8 mouse cellular contexts compared by ENCODE assay signal in genomic region chr5:113138319-113139063, GRCm38 (mm10). TPM values are rescaled to one million over a fixed set of nuclear protein-coding genes. Genes with fewer than 3 reads are reported as not detected.
DNase-seq lines count a peak whose midpoint lies in the region; ATAC-seq and TF ChIP-seq lines count a peak whose summit lies in the region.

No protein-coding gene starts in this region.

- peak; percentile 69 for DNase-seq in adrenal gland, postnatal 10 days
- DNase-seq in gastrocnemius, adult 18-20 months (ENCODE audit: low spot score) = peak; percentile 70
- DNase-seq in midbrain, embryonic 11.5 days (ENCODE audit: low spot score, missing footprints) = peak; percentile 88
- DNase-seq in adipocyte (ENCODE audit: low spot score) = no peak

- no peak overlapping the region for H3K27ac ChIP-seq in ES-Bruce4 (ENCODE audit: insufficient read depth, low read length)
- H3K27ac ChIP-seq in hindbrain, embryonic 12.5 days = peak overlapping the region; percentile 48; the same call in 1 of the 2 replicates
- H3K27ac ChIP-seq in limb, embryonic 13.5 days = peak overlapping the region; percentile 61; the same call in 1 of the 2 replicates
- H3K27ac ChIP-seq in midbrain, embryonic 11.5 days (ENCODE audit: low read depth, low read length) = no peak overlapping the region
- peak overlapping the region; percentile 97 for H3K27ac ChIP-seq in stomach, embryonic 14.5 days (ENCODE audit: low read length)

- TF ChIP-seq EP300 in ES-Bruce4 (IDR thresholded peaks at IDR 0.05; ENCODE audit: insufficient read depth, low read depth, low read length) = no peak

- H3K27me3 ChIP-seq in ES-Bruce4 (ENCODE audit: control insufficient read depth, insufficient read depth, low read length, poor library complexity, severe bottlenecking) = no peaks in the 10 kb centered on the region
- peaks cover 41% of the 10 kb centered on the region for H3K27me3 ChIP-seq in hindbrain, embryonic 12.5 days
- H3K27me3 ChIP-seq in limb, embryonic 13.5 days = peaks cover 39% of the 10 kb centered on the region
- peaks cover 28% of the 10 kb centered on the region; the same call in 1 of the 2 replicates for H3K27me3 ChIP-seq in midbrain, embryonic 11.5 days (ENCODE audit: control insufficient read depth, insufficient read depth, low read length)
- H3K27me3 ChIP-seq in stomach, embryonic 14.5 days (ENCODE audit: control insufficient read depth, insufficient read depth, low read length) = no peaks in the 10 kb centered on the region

- peak overlapping the region; percentile 40; the same call in 1 of the 2 replicates for H3K9ac ChIP-seq in ES-Bruce4 (ENCODE audit: low read depth, poor library complexity, severe bottlenecking)
- peak overlapping the region; percentile 47 for H3K9ac ChIP-seq in hindbrain, embryonic 12.5 days
- peak overlapping the region; percentile 72 for H3K9ac ChIP-seq in limb, embryonic 13.5 days
- H3K9ac ChIP-seq in midbrain, embryonic 11.5 days (ENCODE audit: low read length) = peak overlapping the region; percentile 57
- H3K9ac ChIP-seq in stomach, embryonic 14.5 days (replicated peaks; ENCODE audit: low read depth, low read length) = peak overlapping the region; percentile 45; the same call in 1 of the 2 replicates

- ATAC-seq in hindbrain, embryonic 12.5 days (ENCODE audit: low FRiP score) = peak; percentile 43; the same call in 1 of the 2 replicates
- peak; percentile 55; the same call in 1 of the 2 replicates for ATAC-seq in limb, embryonic 13.5 days (ENCODE audit: low FRiP score, low read depth)
- ATAC-seq in midbrain, embryonic 11.5 days (ENCODE audit: low FRiP score) = peak; percentile 51; the same call in 1 of the 2 replicates
- peak; percentile 39; the same call in 1 of the 2 replicates for ATAC-seq in stomach, embryonic 14.5 days (ENCODE audit: insufficient number of reproducible peaks, insufficient read depth, low FRiP score, low read depth)

- no peaks in the 10 kb centered on the region for H3K9me3 ChIP-seq in ES-Bruce4 (replicated peaks; ENCODE audit: control insufficient read depth, insufficient read depth, low read length, poor library complexity, severe bottlenecking)
- H3K9me3 ChIP-seq in hindbrain, embryonic 12.5 days (replicated peaks) = peaks cover 5% of the 10 kb centered on the region
- peaks cover 7% of the 10 kb centered on the region for H3K9me3 ChIP-seq in limb, embryonic 13.5 days
- H3K9me3 ChIP-seq in midbrain, embryonic 11.5 days (ENCODE audit: control insufficient read depth, low read length) = no peaks in the 10 kb centered on the region
- H3K9me3 ChIP-seq in stomach, embryonic 14.5 days (ENCODE audit: control insufficient read depth, low read depth, low read length) = no peaks in the 10 kb centered on the region; the same call in 1 of the 2 replicates

- peak; percentile 32 for TF ChIP-seq CTCF in ES-Bruce4 (IDR thresholded peaks at IDR 0.05; ENCODE audit: low read depth, low read length)

- peak overlapping the region; percentile 87 for H3K4me2 ChIP-seq in hindbrain, embryonic 12.5 days (replicated peaks)
- H3K4me2 ChIP-seq in limb, embryonic 13.5 days (replicated peaks) = peak overlapping the region; percentile 92
- H3K4me2 ChIP-seq in midbrain, embryonic 11.5 days = peak overlapping the region; percentile 89
- peak overlapping the region; percentile 88 for H3K4me2 ChIP-seq in stomach, embryonic 14.5 days (replicated peaks; ENCODE audit: low read depth, low read length)

- H3K4me1 ChIP-seq in ES-Bruce4 (ENCODE audit: control insufficient read depth, insufficient read depth, low read length) = no peaks in the 10 kb centered on the region
- H3K4me1 ChIP-seq in hindbrain, embryonic 12.5 days = peaks cover 27% of the 10 kb centered on the region
- H3K4me1 ChIP-seq in limb, embryonic 13.5 days = peaks cover 44% of the 10 kb centered on the region
- H3K4me1 ChIP-seq in midbrain, embryonic 11.5 days (ENCODE audit: control insufficient read depth, insufficient read depth, low read length) = peaks cover 13% of the 10 kb centered on the region
- H3K4me1 ChIP-seq in stomach, embryonic 14.5 days (ENCODE audit: control insufficient read depth, insufficient read depth, low read length) = peaks cover 11% of the 10 kb centered on the region

- H3K4me3 ChIP-seq in ES-Bruce4 (ENCODE audit: low read depth, low read length) = peak overlapping the region; percentile 51
- H3K4me3 ChIP-seq in hindbrain, embryonic 12.5 days = peak overlapping the region; percentile 41
- H3K4me3 ChIP-seq in limb, embryonic 13.5 days = peak overlapping the region; percentile 49
- H3K4me3 ChIP-seq in midbrain, embryonic 11.5 days (ENCODE audit: low read depth, low read length) = peak overlapping the region; percentile 39
- peak overlapping the region; percentile 44 for H3K4me3 ChIP-seq in stomach, embryonic 14.5 days (ENCODE audit: low read depth, low read length)

- no peaks in the 10 kb centered on the region for H3K36me3 ChIP-seq in ES-Bruce4 (ENCODE audit: control insufficient read depth, insufficient read depth, low read length, poor library complexity, severe bottlenecking)
- no peaks in the 10 kb centered on the region for H3K36me3 ChIP-seq in hindbrain, embryonic 12.5 days
- H3K36me3 ChIP-seq in limb, embryonic 13.5 days = no peaks in the 10 kb centered on the region
- H3K36me3 ChIP-seq in midbrain, embryonic 11.5 days (ENCODE audit: control insufficient read depth, insufficient read depth, low read length) = no peaks in the 10 kb centered on the region
- H3K36me3 ChIP-seq in stomach, embryonic 14.5 days (ENCODE audit: control insufficient read depth, insufficient read depth, low read length) = no peaks in the 10 kb centered on the region

- WGBS in hindbrain, embryonic 12.5 days = under 1% methylated on average over 41 of the region's 43 CpGs
- WGBS in limb, embryonic 13.5 days = under 1% methylated on average over 42 of the region's 43 CpGs
- under 1% methylated on average over 43 of the region's 43 CpGs for WGBS in midbrain, embryonic 11.5 days
- WGBS in stomach, embryonic 14.5 days = under 1% methylated on average over 43 of the region's 43 CpGs

- no peak for TF ChIP-seq POLR2A in ES-Bruce4 (IDR thresholded peaks at IDR 0.05; ENCODE audit: insufficient read depth, low read length)

RNA-seq across cellular contexts. Expression of gene Crybb3, which starts 57.1 kb away (rescaled TPM):
- polyA plus RNA-seq in ES-Bruce4 (2011; ENCODE audit: insufficient read depth, insufficient read length, low read depth, missing spikeins) = 1.0 TPM in 1 of 2 replicates, not detected in the other
- 1 to 10 TPM; 1.1 to 1.5 TPM for total RNA-seq in adrenal gland, postnatal 10 days (2021)
- total RNA-seq in gastrocnemius, adult 18-20 months (2021) = under 1 TPM in 1 of 2 experiments, not detected in 1; 0.31 TPM
- polyA plus RNA-seq in hindbrain, embryonic 12.5 days (2016; fragmentation: Nextera tagmentation; extraction: Ambion mirVana) = 0.74 and 0.81 TPM in 2 replicates
- polyA plus RNA-seq in limb, embryonic 13.5 days (2015; fragmentation: Nextera tagmentation; extraction: Ambion mirVana) = 0.89 and 1.6 TPM in 2 replicates
- 0.18 TPM in 1 of 2 replicates, not detected in the other for polyA plus RNA-seq in midbrain, embryonic 11.5 days (2014; fragmentation: Nextera tagmentation; extraction: Ambion mirVana)
- polyA plus RNA-seq in stomach, embryonic 14.5 days (2014; fragmentation: Nextera tagmentation; extraction: Ambion mirVana) = 1.1 and 2.1 TPM in 2 replicates

Comparison
In these comparisons a context has a peak if more than half of its experiments do, and no peak if none do; other contexts are left out.
1. H3K27ac ChIP-seq: peak in hindbrain, embryonic 12.5 days (single experiment), limb, embryonic 13.5 days (single experiment) and stomach, embryonic 14.5 days (single experiment); none in ES-Bruce4 (single experiment) and midbrain, embryonic 11.5 days (single experiment).
2. Peak in every context shown above with its lines, with median percentiles within 50 percentile points of each other: H3K4me3 ChIP-seq, H3K9ac ChIP-seq, ATAC-seq and H3K4me2 ChIP-seq.